Comparison of ENCODE assay signal across 7 mouse cellular contexts in genomic region chr6:99833323-99833722, GRCm38 (mm10).
DNase-seq lines count a peak whose midpoint lies in the region; ATAC-seq and TF ChIP-seq lines count a peak whose summit lies in the region.

No protein-coding gene starts in this region.

- H3K27ac ChIP-seq in limb, embryonic 12.5 days = no peak overlapping the region
- no peak overlapping the region for H3K27ac ChIP-seq in limb, embryonic 10.5 days
- 0 out of 2 replicates have a peak overlapping the region, but pooled peaks have one; percentile 9 for H3K27ac ChIP-seq in forebrain, postnatal 0 days (ENCODE audit: low read depth, low read length)
- no peak overlapping the region for H3K27ac ChIP-seq in stomach, embryonic 16.5 days (ENCODE audit: low read length)

- no peak for TF ChIP-seq CTCF in forebrain, postnatal 0 days (IDR thresholded peaks at IDR 0.05; ENCODE audit: low read depth)

- H3K4me2 ChIP-seq in limb, embryonic 12.5 days = no peak overlapping the region
- no peak overlapping the region for H3K4me2 ChIP-seq in forebrain, postnatal 0 days (ENCODE audit: low read depth)
- no peak overlapping the region for H3K4me2 ChIP-seq in stomach, embryonic 16.5 days (ENCODE audit: low read depth, low read length)

- WGBS in limb, embryonic 12.5 days = 74% methylated on average over 3 of the region's 3 CpGs
- 72% methylated on average over 3 of the region's 3 CpGs for WGBS in limb, embryonic 10.5 days
- WGBS in forebrain, postnatal 0 days = 22% methylated on average over 3 of the region's 3 CpGs
- 8% methylated on average over 3 of the region's 3 CpGs for WGBS in large intestine, adult 2 months
- WGBS in stomach, embryonic 16.5 days = 28% methylated on average over 3 of the region's 3 CpGs

- H3K9me3 ChIP-seq in limb, embryonic 12.5 days = no peaks in the 10 kb centered on the region
- no peaks in the 10 kb centered on the region for H3K9me3 ChIP-seq in limb, embryonic 10.5 days (replicated peaks)
- no peaks in the 10 kb centered on the region for H3K9me3 ChIP-seq in forebrain, postnatal 0 days (ENCODE audit: low read length)
- no peaks in the 10 kb centered on the region for H3K9me3 ChIP-seq in stomach, embryonic 16.5 days (replicated peaks; ENCODE audit: control insufficient read depth, low read length)

- no peak overlapping the region for H3K9ac ChIP-seq in limb, embryonic 12.5 days (replicated peaks)
- H3K9ac ChIP-seq in forebrain, postnatal 0 days = no peak overlapping the region
- H3K9ac ChIP-seq in stomach, embryonic 16.5 days (ENCODE audit: low read length) = no peak overlapping the region

- peak; percentile 68 for ATAC-seq in limb, embryonic 12.5 days (ENCODE audit: insufficient number of reproducible peaks, insufficient read depth, low FRiP score, low TSS enrichment, low read depth)
- ATAC-seq in forebrain, postnatal 0 days = peak; percentile 78
- peak; percentile 79 for ATAC-seq in stomach, embryonic 16.5 days (ENCODE audit: insufficient read depth, low FRiP score)

- no peaks in the 10 kb centered on the region for H3K36me3 ChIP-seq in limb, embryonic 12.5 days
- H3K36me3 ChIP-seq in limb, embryonic 10.5 days = no peaks in the 10 kb centered on the region
- no peaks in the 10 kb centered on the region for H3K36me3 ChIP-seq in forebrain, postnatal 0 days (ENCODE audit: insufficient read depth)
- H3K36me3 ChIP-seq in stomach, embryonic 16.5 days (ENCODE audit: control insufficient read depth, insufficient read depth, low read length) = no peaks in the 10 kb centered on the region

- H3K4me3 ChIP-seq in limb, embryonic 12.5 days (replicated peaks) = no peak overlapping the region
- H3K4me3 ChIP-seq in limb, embryonic 10.5 days = no peak overlapping the region
- H3K4me3 ChIP-seq in forebrain, postnatal 0 days (ENCODE audit: low read depth, low read length) = no peak overlapping the region
- no peak overlapping the region for H3K4me3 ChIP-seq in stomach, embryonic 16.5 days (replicated peaks; ENCODE audit: low read length)

- DNase-seq in limb, embryonic 10.5 days (ENCODE audit: low spot score) = no peak
- peak; percentile 62 for DNase-seq in adrenal gland, postnatal 25 days
- DNase-seq in forebrain, postnatal 0 days = peak; percentile 72
- peak; percentile 27 for DNase-seq in large intestine, adult 2 months (ENCODE audit: low read depth, low spot score)
- no peak for DNase-seq in embryo, embryonic 9.5 days (ENCODE audit: extremely low spot score)

- peaks cover 7% of the 10 kb centered on the region for H3K4me1 ChIP-seq in limb, embryonic 12.5 days (replicated peaks)
- H3K4me1 ChIP-seq in limb, embryonic 10.5 days = peaks cover 8% of the 10 kb centered on the region
- H3K4me1 ChIP-seq in forebrain, postnatal 0 days (ENCODE audit: insufficient read depth) = no peaks in the 10 kb centered on the region
- peaks cover 8% of the 10 kb centered on the region; the same call in 1 of the 2 replicates for H3K4me1 ChIP-seq in stomach, embryonic 16.5 days (ENCODE audit: control insufficient read depth, insufficient read depth, low read length)

- no peaks in the 10 kb centered on the region; the same call in 1 of the 2 replicates for H3K27me3 ChIP-seq in limb, embryonic 12.5 days
- no peaks in the 10 kb centered on the region for H3K27me3 ChIP-seq in limb, embryonic 10.5 days (ENCODE audit: low read depth, poor library complexity, severe bottlenecking)
- H3K27me3 ChIP-seq in forebrain, postnatal 0 days (ENCODE audit: insufficient read depth, low read length) = no peaks in the 10 kb centered on the region
- no peaks in the 10 kb centered on the region for H3K27me3 ChIP-seq in stomach, embryonic 16.5 days (ENCODE audit: control insufficient read depth, insufficient read depth, low read length)

Comparison
In these comparisons a context has a peak if more than half of its experiments do, and no peak if none do; other contexts are left out.
1. DNase-seq: peak in adrenal gland, postnatal 25 days (single experiment), forebrain, postnatal 0 days (single experiment) and large intestine, adult 2 months (single experiment); none in limb, embryonic 10.5 days (single experiment) and embryo, embryonic 9.5 days (single experiment).
2. Peak in every context shown above with its lines, with median percentiles within 50 percentile points of each other: ATAC-seq.